Mouse (Mus musculus) small intestine, adult 2 months (tissue): ENCODE data around the gene Sult1a1.

Experiments
- CTCF ChIP-seq: fragments of 200-500 bp; IDR thresholded peaks from 2 replicates; pipeline ENCODE4 v1.5.1; 2012; ENCODE audit warnings: low read depth, mild to moderate bottlenecking, control low read depth, inconsistent platforms, low read length, moderate library complexity, mixed read lengths; ENCODE audit not compliant: insufficient replicate concordance, insufficient read length; ENCODE audit errors: extremely low read depth
- POLR2A ChIP-seq: fragments of 200-500 bp; IDR thresholded peaks from 2 replicates; pipeline ENCODE4 v1.6.1; 2012; ENCODE audit warnings: low read depth, mild to moderate bottlenecking, control low read depth, inconsistent platforms, low read length, moderate library complexity

DNA sequence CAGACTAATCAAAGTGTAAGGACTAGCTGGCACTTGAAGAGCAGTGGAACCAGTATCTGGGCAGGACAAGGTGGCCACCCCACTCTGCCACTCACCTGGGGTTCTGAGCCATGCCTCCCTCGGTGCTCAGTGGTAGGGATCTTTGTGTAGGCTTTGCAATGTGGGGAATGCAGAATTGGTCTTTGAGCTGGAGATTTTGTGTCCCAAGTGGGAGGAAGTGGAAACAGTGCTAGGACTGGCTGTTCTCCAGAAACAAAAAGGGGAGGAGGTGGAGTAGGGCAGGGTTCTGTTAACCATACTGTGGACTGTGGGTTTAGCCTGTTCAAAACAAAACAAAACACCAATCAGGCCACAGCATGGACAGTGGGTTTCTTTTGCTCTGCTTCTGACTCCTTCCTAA lies at the start of gene Sult1a1:
- TF ChIP-seq CTCF (no peak), POLR2A (no peak)
